Mouse (Mus musculus): Measurements from ENCODE around the gene Ccdc88c.

Ccdc88c gene

GRCm38 (mm10) chr12:100931653-100932052 is 97.2 kb downstream of the Ccdc88c start:
- no peak for DNase-seq (ENCODE audit: low spot score in 2 of 2)

- DNase-seq (ENCODE audit: low spot score in 2 of 2) = no peak
Measured at GRCm38 (mm10) chr12:100928286-100928685, 100.6 kb downstream of the Ccdc88c start.

GRCm38 (mm10) chr12:100925644-100926619 is 102.9 kb downstream of the Ccdc88c start:
- DNase-seq (ENCODE audit: low spot score in 2 of 2) = no peak

DNA sequence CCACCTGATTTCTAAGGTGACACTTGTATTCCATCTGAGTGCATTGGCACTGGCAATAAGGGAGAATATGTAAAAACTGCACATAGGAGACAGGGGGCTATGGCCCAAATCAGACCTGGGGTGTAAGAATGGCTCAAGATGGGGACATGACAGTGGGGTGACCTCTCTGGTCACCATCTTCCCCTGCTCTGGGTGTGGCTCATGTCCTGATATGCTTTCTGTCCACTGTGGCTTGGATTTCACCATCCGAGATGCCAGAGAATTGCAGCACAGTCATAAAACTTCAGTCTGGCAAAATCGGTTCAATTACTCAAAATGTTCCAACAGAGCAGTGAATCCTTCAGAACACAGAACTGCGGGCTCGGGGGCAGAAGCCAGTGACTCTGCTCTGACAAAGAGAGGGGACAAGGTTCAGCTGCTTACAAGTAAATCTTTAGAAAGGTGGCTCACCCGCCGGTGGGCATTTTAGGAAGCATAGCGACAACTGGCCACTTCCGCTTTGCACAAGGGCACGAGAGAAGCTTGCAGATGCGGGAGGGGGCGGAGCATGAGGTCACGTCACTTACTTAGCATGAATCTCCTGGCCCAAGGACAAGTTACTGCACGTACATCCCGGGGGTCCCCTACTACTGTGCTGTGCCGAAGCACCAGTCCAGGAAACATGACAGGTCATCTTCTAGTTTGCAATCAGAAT is 104.1 kb downstream of the Ccdc88c start:
- DNase-seq (ENCODE audit: low spot score in 2 of 2) = no peak

- DNase-seq (ENCODE audit: low spot score in 2 of 2) = no peak
Measured at GRCm38 (mm10) chr12:100910731-100911130, 118.1 kb downstream of the Ccdc88c start.

DNA sequence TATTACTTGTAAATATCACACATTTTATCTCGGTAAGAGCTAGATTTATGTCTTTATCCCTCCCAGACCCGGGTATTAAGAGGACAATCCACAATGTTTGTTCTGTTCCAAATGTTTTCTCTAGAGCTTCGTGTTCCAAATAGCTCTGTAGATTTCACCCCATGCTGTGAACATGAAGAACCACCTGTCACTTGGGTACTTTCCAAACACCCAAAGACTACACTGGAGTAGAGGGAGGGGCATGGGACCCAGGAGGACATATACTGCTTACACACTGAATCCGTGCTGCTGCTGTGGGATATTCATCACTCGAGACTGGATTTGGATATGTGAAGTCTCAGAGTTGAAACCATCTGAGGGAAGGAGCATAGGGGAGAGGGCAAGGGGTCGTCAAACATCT is 119.1 kb downstream of the Ccdc88c start:
- DNase-seq (ENCODE audit: low spot score in 2 of 2) = no peak

- no peak for DNase-seq (ENCODE audit: low spot score in 2 of 2)
Measured at GRCm38 (mm10) chr12:100908298-100909034, 120.4 kb downstream of the Ccdc88c start.

DNA sequence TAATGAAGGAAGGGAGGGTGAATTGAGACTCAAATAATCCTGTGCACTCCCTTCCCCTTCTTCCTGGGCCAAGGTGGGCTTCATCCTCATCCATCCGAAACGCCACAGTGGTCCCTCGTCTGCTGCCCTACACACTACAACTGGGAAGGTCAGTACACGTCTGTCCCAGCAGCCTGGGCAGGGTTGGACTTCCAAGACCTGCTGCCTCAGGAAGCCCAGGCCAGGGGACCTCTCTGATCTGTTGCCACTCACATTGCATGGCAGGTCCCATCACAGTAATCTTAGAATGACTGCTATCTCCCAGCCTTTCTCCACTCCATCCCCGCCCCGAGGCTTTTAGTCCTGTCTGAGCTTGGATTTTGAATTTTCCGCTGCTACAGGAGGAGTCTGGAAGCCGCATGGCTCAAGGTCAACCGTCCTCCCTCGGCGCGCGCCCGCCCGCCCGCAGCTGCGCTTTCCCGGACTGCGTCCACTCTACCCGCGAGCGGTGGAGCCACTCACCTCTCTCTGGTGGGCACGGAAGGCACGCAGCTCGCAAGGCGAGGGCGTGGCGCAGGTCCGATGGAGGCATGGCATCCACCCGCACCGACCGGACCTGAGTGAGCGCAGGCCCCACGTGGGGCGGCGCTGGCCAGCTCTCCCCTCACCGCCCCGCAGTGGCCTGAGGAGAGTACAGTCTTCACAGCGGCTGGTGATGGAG is 121.1 kb downstream of the Ccdc88c start, which contains the start of gene Gpr68:
Gene Gpr68, minus strand, starts transcription at position 601 of the 700 bp plus-strand sequence.
- no peak for DNase-seq (ENCODE audit: low spot score in 2 of 2)

- DNase-seq (ENCODE audit: low spot score in 2 of 2) = no peak
Measured at GRCm38 (mm10) chr12:100906861-100907260, 122.0 kb downstream of the Ccdc88c start.

DNA sequence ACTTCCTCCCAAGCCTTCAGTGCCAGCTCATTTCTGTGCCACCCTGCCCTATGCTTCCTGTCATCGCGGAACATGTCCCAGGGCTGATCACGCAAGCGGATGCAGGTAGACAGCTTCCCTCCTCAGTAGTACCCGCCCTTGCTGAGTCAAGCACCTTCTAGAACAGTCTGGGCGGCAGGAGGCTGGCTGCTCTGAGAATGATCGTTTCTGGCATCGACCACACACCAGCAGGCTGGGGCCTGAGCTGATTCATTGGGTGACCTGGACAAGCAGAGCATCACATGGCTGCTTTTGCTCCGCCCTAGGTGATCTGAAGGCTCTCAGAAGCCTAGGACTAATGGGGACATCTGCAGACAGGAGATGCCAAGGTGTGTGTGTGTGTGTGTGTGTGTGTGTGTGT is 125.1 kb downstream of the Ccdc88c start:
- no peak for DNase-seq (ENCODE audit: low spot score in 2 of 2)

GRCm38 (mm10) chr12:100901386-100901785 is 127.5 kb downstream of the Ccdc88c start:
- DNase-seq (ENCODE audit: low spot score in 2 of 2) = no peak

- DNase-seq (ENCODE audit: low spot score in 2 of 2) = no peak
Measured at GRCm38 (mm10) chr12:100900901-100901300, 128.0 kb downstream of the Ccdc88c start.

DNA sequence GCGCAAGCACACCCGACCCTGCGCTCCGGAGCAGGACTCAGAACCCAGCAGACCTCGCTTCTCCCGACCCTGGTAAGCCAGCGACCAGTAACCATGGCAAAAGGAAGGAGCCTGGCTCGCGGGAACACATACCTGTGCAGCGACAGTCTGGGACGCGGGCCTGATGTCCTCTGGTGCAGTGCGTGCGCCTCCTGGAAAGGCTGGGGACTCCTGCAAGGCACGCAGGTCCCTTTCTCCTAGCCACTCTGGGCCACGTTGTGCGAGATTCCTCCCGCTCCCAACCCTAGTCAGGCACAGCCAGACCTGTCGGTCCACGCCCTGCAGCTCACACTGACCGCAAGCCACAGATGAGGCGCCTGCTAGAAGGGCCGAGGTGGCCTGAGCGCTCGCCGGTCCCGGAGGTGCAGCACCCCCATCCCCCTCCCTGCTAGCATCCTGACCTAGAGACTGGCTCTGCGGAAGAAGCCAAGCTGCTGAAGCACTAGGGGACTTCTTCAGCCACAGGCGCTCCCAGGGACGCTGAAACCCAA is 129.7 kb downstream of the Ccdc88c start:
- DNase-seq (ENCODE audit: low spot score in 2 of 2) = no peak

GRCm38 (mm10) chr12:100897736-100898650 is 130.9 kb downstream of the Ccdc88c start:
- DNase-seq (ENCODE audit: low spot score in 2 of 2) = no peak

- no peak for DNase-seq (ENCODE audit: low spot score in 2 of 2)
Measured at GRCm38 (mm10) chr12:100896661-100897060, 132.2 kb downstream of the Ccdc88c start.

- DNase-seq (ENCODE audit: low spot score in 2 of 2) = no peak
Measured at GRCm38 (mm10) chr12:100895504-100895903, 133.4 kb downstream of the Ccdc88c start.

DNA sequence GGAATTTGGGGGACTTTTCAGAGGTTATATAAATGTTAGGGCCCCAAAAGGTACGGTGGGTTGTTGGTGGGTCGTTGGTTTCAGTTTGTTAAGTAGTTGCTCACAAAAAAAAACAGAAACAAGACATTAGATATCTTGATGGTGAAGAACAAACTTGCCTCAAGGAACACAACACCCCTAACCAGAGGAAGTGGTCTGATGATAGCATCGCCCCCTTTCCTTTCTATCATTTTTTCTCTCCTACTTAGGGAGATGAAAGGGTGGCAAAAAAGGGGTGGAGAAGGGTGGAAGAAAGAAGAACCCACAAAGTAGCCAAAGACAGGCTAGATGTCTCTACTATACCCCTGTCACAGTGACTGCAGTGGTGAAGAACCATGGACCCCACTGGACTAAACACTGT is 138.3 kb downstream of the Ccdc88c start:
- no peak for DNase-seq (ENCODE audit: low spot score in 2 of 2)

DNA sequence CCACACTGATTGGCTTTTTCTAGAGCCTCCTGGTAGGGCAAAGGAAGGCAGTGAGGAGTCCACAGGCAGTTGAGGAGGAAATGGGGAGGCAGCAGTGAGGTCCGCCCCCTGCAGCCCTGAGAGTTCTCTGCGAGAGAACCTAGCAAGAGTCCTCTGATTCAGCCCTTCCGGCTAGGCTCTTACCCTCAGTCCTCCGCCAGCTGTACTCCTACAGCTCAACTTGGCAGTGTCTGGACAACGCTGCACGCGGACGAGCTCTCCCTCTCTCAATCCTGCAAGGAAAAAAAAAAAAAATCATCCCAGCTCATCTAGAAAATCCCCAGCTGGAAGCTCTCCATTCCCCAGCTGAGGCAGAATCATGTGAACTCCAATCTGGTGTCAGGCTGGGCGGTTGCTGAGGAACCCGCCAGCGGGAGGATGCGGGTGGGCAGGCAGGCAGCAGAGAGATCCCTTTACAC is 141.0 kb downstream of the Ccdc88c start:
- peak; percentile 42 to 44 for DNase-seq (ENCODE audit: low spot score in 2 of 2)

GRCm38 (mm10) chr12:100886877-100887276 is 142.0 kb downstream of the Ccdc88c start:
- no peak for DNase-seq (ENCODE audit: low spot score in 2 of 2)

DNA sequence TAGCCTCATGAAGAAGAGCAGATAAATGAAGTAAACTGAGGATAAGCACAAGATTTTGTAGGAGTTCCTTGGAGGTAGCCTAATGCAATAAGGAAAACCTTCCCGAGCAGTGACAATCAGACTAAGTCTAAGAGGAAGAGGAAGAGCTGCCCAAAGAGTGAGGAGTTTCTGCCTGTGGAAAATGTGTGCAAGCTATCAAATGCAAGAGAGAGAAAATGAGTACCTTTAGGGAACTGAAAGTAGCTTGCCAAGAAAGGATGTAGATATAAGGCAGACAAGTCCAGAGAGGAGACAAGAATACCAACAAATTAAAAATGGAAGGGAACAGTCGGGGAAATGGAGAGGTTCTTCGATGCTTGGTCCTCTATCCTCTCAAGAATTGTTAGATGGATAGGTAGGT is 143.3 kb downstream of the Ccdc88c start:
- DNase-seq (ENCODE audit: low spot score in 2 of 2) = no peak
